Mouse (Mus musculus) midbrain, embryonic 10.5 days (tissue): ENCODE results near the gene Zfp874b. TPM values are rescaled to one million over a fixed set of nuclear protein-coding genes. Genes with fewer than 3 reads are reported as not detected.
"Not testable (repeated sequence)": the region's sequence is repeated elsewhere in the genome, so short reads cannot be mapped to it uniquely, and the experiment has no call there.

Experiments
- DNase-seq: peaks from one replicate; pipeline ENCODE4 v3.0.0-alpha.2; 2017; ENCODE audit warnings: low spot score
- H3K27ac ChIP-seq: fragments of 300-500 bp; sonication (generic); replicated peaks from 2 replicates; pipeline ENCODE4 v1.5.1; 2016; ENCODE audit warnings: mild to moderate bottlenecking
- H3K27me3 ChIP-seq: fragments of 300-500 bp; sonication (generic); 2 replicates; pipeline ENCODE4 v1.6.1; 2016; ENCODE audit warnings: low read depth, mild to moderate bottlenecking; ENCODE audit not compliant: poor library complexity, severe bottlenecking
- H3K36me3 ChIP-seq: fragments of 300-500 bp; sonication (generic); 2 replicates; pipeline ENCODE4 v1.6.1; 2016; ENCODE audit warnings: mild to moderate bottlenecking, moderate library complexity
- H3K4me1 ChIP-seq: fragments of 300-500 bp; sonication (generic); 2 replicates; pipeline ENCODE4 v1.6.1; 2016
- H3K4me3 ChIP-seq: fragments of 300-500 bp; sonication (generic); 2 replicates; pipeline ENCODE4 v1.5.1; 2016; ENCODE audit warnings: mild to moderate bottlenecking, moderate library complexity
- H3K9me3 ChIP-seq: fragments of 300-500 bp; sonication (generic); replicated peaks from 2 replicates; pipeline ENCODE4 v1.6.1; 2016; ENCODE audit warnings: mild to moderate bottlenecking
- WGBS: fragments of 180-500 bp; shearing (Covaris S2); methylation state at CpG from one replicate; pipeline ENCODE4 v1.1.7; 2016; 5-methylcytosine and 5-hydroxymethylcytosine counted together
- polyA plus RNA-seq: library from polyadenylated mRNA; unstranded; fragments of >200 nt; fragmentation: Nextera tagmentation; extraction: Ambion mirVana; gene quantifications from 2 replicates; pipeline ENCODE4 v1.2.1, GENCODE M21; 2016

Gene Zfp874b
- polyA plus RNA-seq, 1 experiment from 2014 or later, result 1.6 TPM

GRCm38 (mm10) chr13:67451172-67452020 lies 32.7 kb downstream of the Zfp874b start, which contains the start of gene Zfp874a:
Gene Zfp874a, minus strand, starts transcription at chr13:67451624.
- DNase-seq, result peak; percentile 76
- Histone ChIP-seq H3K4me1 (peaks cover 12% of the 10 kb centered on the region), H3K4me3 (peak within 1 kb of the TSS; percentile 66), H3K36me3 (peaks cover 10% of the 10 kb centered on the region), H3K27me3 (no peaks in the 10 kb centered on the region), H3K9me3 (peaks cover 3% of the 10 kb centered on the region; the same call in 1 of the 2 replicates), H3K27ac (peak within 1 kb of the TSS; percentile 77)
- 2% methylated on average over 20 of the region's 20 CpGs for WGBS

DNA sequence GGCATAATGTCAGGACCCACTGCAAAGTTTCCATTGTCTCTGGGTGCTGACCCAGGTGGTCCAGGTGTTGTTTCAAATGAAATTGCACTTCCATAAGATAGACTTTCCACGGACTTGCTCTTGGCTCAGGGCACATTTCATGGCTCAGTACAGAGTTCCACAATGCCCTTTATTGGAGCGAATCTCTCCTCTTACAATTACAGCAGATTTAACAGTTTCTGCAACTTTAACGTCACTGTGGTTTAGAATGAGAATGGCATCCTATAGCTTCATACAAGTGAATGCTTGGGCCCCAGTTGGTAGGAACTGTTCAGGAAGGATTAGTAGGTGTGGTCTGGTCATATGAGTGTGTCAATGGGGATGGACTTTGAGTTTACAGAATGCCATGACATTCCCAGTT lies 47.0 kb downstream of the Zfp874b start:
- H3K4me3 ChIP-seq, H3K27ac ChIP-seq, H3K27me3 ChIP-seq, DNase-seq, H3K4me1 ChIP-seq, H3K9me3 ChIP-seq, H3K36me3 ChIP-seq: not testable (repeated sequence)
- 89% methylated on average over 1 of the region's 3 CpGs for WGBS

DNA sequence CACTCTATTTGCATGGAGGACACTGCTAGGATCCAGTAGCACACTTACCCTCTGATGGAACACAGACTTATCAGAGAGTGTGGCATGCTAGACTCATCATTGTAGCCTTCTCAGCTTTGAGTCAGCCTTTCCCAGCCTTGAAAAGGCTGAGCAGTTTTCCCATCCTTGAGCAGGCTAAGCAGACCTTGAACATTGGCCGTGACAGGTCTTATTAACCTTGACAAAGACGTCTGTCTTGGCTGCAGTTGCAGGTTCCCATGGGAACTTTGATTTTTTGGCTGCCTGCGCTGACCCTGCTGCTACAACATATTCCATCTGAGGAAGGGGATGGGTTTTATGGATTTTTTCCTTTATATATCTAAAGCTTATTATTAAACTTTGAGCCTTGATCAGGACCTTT lies 55.9 kb downstream of the Zfp874b start:
- WGBS, result 87% methylated on average over 3 of the region's 3 CpGs
- Histone ChIP-seq H3K27me3 (no peaks in the 10 kb centered on the region), H3K4me3 (no peak overlapping the region), H3K27ac (no peak overlapping the region), H3K9me3 (no peaks in the 10 kb centered on the region), H3K36me3 (no peaks in the 10 kb centered on the region), H3K4me1 (no peaks in the 10 kb centered on the region)
- DNase-seq, result no peak

DNA sequence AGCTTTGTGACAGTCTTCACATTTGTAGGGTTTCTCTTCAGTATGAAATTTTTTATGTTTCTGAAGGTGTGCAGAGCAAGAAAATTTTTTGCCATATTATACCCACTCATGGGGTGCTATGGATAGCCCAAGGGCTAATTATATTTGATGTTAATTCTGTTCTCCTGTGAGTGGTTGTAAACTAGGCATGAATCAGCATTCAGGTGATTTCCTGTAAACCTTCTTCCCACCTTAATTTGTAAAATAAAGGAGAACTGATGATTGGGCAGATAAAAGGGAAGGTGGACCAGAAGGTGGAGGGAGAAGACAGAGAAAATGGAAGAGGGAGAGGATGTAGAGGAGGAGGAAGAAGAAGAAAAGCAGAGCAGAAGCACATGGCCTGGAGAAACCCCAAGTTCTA lies 58.4 kb downstream of the Zfp874b start:
- not testable (repeated sequence) for H3K4me1 ChIP-seq, H3K4me3 ChIP-seq, DNase-seq, H3K36me3 ChIP-seq, H3K9me3 ChIP-seq, H3K27ac ChIP-seq, H3K27me3 ChIP-seq

- not testable (repeated sequence) for H3K4me3 ChIP-seq, H3K36me3 ChIP-seq, H3K9me3 ChIP-seq, DNase-seq, H3K27me3 ChIP-seq, H3K27ac ChIP-seq, H3K4me1 ChIP-seq
- WGBS, result 77% methylated on average over 2 of the region's 2 CpGs
Measured at GRCm38 (mm10) chr13:67422532-67422931, 61.5 kb downstream of the Zfp874b start.

Other genes with a start within 250 kb of the Zfp874b start
- gene Zfp458, start 205.8 kb downstream of the Zfp874b start, polyA plus RNA-seq, result 1.3 and 1.7 TPM in 2 replicates
- 0.37 and 0.59 TPM in 2 replicates for gene Zfp457, start 177.8 kb downstream of the Zfp874b start, polyA plus RNA-seq
- gene Zfp595, start 151.7 kb downstream of the Zfp874b start, polyA plus RNA-seq, result 1.5 and 1.8 TPM in 2 replicates
- gene Gm28044, start 123.7 kb downstream of the Zfp874b start, polyA plus RNA-seq, result not detected in 2 replicates
- 0.97 and 1.0 TPM in 2 replicates for gene Zfp953, start 123.7 kb downstream of the Zfp874b start, polyA plus RNA-seq
- gene Gm28041, start 108.5 kb downstream of the Zfp874b start, polyA plus RNA-seq, result 0.16 and 0.19 TPM in 2 replicates
- gene Zfp456, start 108.4 kb downstream of the Zfp874b start, polyA plus RNA-seq, result 0.79 and 0.95 TPM in 2 replicates
- 3.3 and 4.3 TPM in 2 replicates for gene Zfp429, start 84.4 kb downstream of the Zfp874b start, polyA plus RNA-seq
- gene Zfp459, start 62.8 kb downstream of the Zfp874b start, polyA plus RNA-seq, result 0.39 TPM in 2 replicates
- gene Zfp874a, start 32.6 kb downstream of the Zfp874b start, polyA plus RNA-seq, result 6.0 and 6.6 TPM in 2 replicates
- 15.1 and 15.9 TPM in 2 replicates for gene Zfp58, start 16.3 kb upstream of the Zfp874b start, polyA plus RNA-seq
- gene Gm26965, start 41.9 kb upstream of the Zfp874b start, polyA plus RNA-seq, result 0.29 TPM in 1 of 2 replicates, not detected in the other
- 24.3 and 27.5 TPM in 2 replicates for gene Zfp87, start 41.9 kb upstream of the Zfp874b start, polyA plus RNA-seq
- 17.7 and 19.0 TPM in 2 replicates for gene Zfp748, start 69.6 kb upstream of the Zfp874b start, polyA plus RNA-seq
- gene Zfp729b, start 125.4 kb upstream of the Zfp874b start, polyA plus RNA-seq, result 3.2 and 3.7 TPM in 2 replicates
- not detected in 2 replicates for gene Gm49345, start 153.5 kb upstream of the Zfp874b start, polyA plus RNA-seq
- gene Zfp729a, start 153.5 kb upstream of the Zfp874b start, polyA plus RNA-seq, result 2.2 and 3.3 TPM in 2 replicates
- 9.8 and 10.7 TPM in 2 replicates for gene Zfp738, start 202.8 kb upstream of the Zfp874b start, polyA plus RNA-seq
- gene Zfp65, start 244.9 kb upstream of the Zfp874b start, polyA plus RNA-seq, result 6.7 and 7.8 TPM in 2 replicates